Mouse (Mus musculus): ENCODE measurements around the gene Lama5.
A peak's percentile ranks its signal among the peaks of the same experiment; 100 is the strongest.

Lama5 gene

DNA sequence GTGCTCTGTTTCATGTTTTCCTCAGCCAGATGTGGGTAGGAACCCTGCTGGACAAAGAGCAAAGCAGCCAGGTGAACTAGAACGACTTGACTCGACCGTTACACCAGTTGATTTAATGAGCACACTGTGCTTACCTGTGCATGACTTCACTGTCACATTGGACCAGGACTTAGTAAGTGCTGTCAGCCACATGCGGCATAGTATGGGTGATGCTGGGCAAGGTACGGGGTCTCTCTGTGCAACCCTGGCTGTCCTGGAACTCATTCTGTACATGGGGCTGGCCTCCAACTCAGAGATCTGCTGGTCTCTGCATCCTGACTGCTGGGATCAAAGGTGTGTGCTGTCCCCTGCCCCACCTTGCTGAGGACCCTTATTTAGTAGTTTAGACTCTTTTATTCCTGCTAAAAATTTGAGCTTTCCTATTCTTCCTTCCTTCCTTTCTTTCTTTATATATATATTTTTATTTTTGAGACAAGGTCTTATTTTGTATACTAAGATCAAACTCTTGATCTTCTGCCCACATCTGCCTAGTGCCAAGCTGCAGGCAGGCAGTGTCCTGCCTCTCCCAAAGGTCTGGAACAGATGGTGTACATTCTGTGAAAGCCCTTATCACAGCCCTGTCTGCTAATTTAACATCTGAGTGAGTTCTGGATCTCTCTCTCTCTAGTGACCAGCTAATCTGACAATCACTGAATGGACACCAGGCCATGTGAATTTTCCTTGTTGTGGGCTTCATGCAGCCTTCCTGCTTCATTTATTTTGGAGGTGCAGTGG, 29.0 kb upstream of the Lama5 start:
- DNase-seq (ENCODE audit: low spot score in 2 of 2), result no peak

DNA sequence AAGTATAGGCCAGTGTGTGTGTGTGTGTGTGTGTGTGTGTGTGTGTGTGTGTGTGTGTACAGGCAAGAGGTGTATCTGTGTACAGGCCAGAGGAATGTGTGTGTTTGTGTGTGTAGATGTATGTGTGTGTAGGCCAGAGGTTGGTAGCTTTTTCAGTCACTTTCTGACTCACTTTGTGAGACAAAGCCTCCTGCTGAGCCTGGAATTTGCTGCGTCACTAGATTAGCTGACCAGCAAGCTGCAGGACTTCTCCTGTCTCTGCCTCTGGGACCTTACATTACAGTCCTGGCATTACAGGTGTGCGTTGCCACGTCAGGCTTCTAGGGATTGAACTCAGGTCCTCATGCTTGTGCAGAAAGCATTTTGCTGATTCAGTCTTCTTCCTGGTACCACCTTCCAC, 26.2 kb upstream of the Lama5 start:
- no peak for DNase-seq (ENCODE audit: low spot score in 2 of 2)

DNA sequence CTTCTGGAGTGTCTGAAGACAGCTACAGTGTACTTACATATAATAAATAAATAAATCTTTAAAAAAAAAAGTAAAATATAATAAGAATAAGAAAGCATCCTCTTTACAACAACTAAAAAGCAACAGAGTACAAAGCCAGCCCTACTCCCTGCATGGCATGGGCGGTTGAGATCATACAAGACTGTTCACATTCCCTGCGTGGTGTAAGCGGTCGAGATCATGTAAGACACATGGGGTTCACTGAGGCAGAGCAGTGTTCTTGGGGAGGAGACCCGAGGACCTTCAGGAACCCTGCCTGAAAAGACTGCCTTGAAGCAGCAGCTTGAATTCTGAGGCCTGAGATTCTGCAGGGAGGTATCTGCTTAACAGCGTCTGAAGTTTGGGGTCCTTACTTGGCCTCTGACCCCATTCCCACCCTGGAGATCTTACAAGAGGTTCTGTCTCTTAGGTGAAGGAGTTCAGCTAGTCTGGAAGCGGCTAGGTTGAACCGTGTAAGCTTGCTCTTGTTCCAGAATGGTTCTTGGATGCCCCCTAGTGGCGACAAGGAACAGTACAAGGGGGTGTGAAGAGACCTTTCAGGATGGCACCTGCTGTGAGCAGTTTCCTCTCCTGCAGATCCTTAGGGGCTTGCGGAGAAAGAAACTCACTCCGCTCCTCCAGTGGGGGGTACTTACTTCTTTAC, 25.4 kb upstream of the Lama5 start:
- peak; percentile 47 to 75 for DNase-seq (ENCODE audit: low spot score in 2 of 2)

DNA sequence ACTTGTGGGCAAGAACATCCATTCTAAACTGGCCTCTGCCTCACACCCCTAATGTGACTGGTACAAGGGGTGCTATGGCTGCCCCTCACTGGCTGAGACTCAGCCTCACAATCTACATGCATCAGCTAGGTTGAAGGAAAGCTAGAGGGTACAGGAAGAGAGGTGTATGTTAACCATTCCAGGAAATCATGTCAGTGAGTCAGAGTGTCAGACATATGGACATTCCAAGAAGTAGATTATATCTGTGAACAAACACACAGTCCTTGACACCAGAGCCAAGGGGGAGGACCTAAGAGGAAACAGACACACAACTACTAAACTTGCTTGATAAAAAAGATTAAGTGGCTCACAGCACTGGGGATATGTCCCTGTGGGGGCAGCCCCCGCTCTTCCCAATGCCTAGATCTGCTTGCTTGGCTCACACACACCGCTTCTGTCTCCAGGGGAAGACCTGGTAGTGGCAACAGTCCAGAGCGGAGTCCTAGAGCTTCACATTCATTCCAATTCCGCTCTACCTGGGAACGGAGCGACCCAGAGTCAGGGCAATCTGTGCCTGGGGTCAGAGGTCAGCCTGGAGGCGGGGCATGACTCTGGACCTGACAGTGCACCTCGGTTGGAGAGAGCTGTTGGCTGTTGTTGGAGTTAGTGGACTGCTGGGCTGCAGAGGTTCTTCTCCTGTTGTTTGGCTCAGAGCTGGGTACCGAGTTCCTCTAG, 23.4 kb upstream of the Lama5 start:
- DNase-seq (ENCODE audit: low spot score in 2 of 2), result no peak

DNA sequence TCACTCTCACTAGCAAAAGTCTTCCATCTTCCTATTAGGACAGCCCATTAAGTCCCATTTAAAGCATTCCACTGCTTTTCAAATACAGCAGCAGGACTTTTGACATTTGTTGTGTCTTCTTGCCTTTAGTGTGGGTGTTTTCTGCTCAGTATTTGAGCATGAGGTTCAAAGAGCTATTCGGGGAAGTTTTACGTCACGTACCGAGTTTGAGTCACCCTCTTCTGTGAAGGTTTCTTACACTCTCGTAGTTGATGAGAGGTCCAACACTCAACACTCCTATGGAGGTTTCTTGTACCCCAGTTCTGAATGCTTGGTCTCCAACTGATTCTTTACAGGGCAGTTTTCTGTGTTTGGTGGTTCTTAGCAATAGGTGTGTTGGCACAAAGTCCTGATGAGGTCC, 22.3 kb upstream of the Lama5 start:
- DNase-seq (ENCODE audit: low spot score in 2 of 2), result no peak

DNA sequence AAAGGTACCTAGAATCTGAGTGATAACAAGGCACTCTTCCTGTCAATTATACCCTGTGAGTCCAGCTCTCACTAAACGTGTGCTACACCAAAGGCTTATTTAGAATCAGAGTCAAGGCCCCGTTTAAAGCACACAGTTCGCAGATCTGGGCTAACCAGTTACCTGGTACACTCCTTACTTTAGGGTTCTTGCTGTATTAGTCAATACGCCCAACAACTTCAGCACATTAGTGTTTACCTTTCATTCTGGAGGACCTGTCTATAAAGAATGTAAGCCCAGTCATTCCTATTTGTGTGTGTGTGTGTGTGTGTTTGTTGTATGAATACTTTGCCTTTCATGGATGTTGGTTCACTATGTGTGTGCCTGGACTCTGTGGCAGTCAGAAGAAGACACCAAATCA, 17.4 kb upstream of the Lama5 start:
- no peak for DNase-seq (ENCODE audit: low spot score in 2 of 2)

DNA sequence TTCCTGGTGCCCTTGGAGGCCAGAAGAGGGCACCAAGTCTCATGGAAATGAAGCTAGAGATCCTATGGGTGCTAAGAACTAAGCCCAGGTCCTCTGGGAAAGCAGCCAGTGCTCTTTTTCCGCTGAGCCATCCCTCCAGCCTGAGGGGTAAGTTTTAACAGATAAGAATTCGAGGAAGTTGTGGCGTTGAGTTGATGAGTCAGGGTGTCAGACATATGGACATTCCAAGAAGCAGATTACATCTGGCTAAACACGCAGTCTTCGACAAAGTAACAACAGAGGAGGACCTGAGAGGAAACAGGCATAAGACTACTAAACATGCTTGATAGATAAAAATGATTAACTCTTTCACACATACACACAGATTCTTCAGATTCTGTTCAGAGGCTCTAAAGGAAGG, 12.9 kb upstream of the Lama5 start:
- DNase-seq (ENCODE audit: low spot score in 2 of 2), result no peak

DNA sequence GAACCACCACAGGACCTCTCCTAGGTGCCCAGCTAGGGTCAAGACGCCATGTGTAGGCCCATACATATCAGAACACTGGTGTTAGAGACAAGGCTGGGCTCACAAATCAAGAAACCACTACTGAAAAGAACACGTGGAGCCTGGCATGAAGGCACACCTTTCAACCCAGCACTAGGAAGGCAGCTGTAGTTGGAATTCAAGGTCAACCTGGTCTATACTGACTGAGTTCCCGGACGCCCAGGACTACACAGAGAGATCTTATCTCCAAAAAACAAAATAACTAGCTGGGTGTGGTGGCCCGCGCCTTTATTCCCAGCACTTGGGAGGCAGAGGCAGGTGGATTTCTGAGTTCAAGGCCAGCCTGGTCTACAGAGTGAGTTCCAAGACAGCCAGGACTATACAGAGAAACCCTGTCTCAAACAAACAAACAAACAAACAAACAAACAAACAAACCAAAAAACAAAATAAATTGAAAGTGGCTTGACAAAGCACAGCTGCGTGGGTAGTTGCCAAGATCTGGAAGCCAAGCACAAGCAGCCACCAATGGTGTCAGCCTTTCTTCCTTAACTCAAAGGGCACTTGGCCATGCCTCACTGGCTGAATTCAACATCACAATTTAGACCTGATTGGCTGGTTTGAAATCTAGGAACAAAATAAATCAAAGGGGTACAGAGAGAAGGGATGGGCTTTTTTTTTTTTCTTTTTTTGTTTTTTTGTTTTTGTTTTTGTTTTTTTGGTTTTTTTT, 12.1 kb upstream of the Lama5 start:
- no peak for DNase-seq (ENCODE audit: low spot score in 2 of 2)

DNA sequence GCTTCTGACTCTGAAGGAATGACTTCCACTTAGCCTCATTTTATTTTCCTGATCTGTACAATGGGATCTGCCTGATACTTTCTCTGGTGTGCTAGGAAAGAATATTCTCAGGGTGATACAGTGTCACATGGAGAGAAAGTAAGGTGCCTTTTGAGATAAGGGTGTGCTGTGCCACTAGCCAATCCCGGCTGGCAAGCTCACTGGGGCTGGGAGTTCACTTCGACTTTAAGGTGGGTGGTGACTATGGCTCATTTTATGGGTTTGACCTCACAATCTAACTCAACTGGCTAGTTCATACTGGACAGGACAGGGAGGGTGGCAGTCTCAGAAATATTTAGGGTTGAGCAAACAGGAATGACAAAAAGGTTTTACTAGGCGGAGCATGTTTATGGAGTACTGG, 11.3 kb upstream of the Lama5 start:
- DNase-seq (ENCODE audit: low spot score in 2 of 2), result no peak

DNA sequence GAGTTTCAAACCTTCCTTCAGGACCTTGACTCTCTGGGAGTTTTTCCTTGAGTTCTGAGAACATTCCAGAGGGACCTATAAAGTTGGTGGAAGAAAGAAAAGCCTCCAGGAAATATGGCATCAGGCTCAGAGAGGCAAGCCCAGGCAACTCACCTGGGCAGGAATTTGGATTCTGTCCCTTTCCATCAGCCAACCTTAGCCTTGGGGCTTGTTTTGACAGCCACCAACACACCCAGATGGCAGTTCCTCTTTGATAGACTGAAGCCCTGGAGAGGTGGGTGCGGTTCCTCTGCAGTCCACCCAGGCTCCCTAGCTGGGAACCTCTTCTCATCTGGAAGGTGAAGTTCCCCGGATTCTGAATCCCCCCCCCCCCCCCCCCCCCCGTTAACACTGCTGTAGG, 10.8 kb upstream of the Lama5 start:
- DNase-seq (ENCODE audit: low spot score in 2 of 2), result no peak

DNA sequence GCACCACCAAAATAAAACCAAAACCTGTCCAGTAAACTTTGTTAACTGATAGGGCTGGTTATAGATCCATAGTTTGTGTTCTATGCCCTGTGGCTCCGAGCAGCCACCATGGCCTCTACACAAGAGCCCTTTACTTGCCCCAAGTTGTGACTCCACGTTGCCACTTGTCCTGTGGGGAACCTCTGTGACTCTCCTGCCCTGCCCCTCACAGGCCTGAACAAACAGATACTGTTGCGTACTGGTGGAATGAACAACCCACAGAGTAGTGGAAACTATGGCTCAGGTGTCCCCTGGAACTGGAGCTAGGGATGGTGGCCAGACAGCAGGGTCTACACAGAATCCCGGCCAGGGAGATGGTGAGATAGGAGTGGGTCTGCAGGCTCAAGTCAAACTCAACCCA, 10.1 kb upstream of the Lama5 start:
- DNase-seq (ENCODE audit: low spot score in 2 of 2), result no peak

DNA sequence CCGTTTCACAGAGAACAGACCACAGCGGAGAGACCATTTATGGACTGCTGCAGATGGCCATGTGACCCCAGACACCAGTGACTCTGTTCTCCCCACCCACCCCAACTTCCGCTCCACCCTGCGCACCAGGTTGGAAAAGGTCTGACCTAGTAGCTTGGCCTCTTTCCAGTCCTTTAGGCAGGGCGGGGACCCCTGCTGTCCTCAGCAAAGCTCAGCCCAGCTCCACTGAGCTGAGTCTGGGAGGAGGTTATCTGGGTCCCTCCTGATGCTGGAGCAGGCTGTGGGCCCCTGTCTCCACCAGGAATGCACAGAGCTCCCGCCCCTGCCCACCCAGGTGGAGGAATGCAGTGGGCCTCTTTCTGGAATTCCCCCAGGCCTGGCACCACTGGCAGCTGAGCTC, 9.3 kb upstream of the Lama5 start:
- no peak for DNase-seq (ENCODE audit: low spot score in 2 of 2)

DNA sequence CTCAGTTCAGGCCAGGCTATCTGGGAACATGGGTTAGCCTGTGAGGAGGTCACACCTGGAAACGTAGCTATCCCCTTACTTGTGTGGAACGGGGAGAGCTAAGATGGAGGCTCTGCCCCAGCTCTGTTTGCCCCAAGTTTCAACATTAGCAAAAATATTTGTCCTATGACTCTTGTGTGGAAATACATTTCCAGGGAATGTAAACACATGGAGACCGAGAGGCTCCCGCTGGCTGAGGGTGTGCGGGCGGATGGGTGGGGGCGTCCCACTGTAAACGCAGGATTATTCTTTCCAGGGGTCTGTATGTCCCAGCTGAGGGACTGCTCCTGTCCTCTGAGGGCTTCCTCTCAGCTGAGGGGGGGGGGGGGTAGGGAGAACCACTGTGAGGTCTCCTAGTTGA, 8.7 kb upstream of the Lama5 start:
- DNase-seq (ENCODE audit: low spot score in 2 of 2), result no peak

DNA sequence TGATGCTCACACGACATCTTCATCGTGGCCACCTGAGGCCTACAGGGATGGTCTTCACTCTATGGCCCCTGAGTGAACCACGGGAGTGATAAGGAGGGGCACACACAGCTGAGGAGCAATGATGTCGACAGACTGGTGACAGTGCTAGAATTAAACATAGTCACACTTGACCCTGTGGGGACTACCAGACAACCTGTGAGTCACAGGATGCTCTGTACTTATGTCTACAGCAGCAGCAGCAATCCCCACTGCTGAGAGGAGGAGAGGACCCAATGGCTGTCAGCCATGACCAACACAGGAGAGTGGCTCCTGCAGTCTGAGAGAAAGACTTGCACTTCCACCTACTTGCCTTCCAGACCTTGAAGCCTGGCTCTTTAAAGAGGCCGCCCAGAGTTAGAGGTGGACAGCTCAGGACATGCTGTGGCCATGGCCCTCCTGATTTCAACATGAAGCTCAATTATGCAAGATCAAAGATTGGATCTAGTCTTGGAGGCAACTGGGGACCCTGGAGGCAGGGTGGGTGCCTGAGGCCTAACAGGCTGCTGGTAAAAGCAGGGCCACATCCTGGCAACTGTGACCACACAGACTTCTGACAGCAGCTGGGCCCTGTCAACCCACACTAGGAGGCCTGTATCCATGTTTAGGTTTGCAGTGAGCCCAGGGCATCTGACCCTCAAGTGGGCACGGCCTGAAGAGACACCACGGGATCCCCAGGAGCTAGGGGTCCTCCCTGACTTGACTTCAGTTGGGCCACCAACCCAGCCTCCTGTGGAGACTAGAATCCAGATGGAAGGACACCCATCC, 7.6 kb upstream of the Lama5 start:
- no peak for DNase-seq (ENCODE audit: low spot score in 2 of 2)

DNA sequence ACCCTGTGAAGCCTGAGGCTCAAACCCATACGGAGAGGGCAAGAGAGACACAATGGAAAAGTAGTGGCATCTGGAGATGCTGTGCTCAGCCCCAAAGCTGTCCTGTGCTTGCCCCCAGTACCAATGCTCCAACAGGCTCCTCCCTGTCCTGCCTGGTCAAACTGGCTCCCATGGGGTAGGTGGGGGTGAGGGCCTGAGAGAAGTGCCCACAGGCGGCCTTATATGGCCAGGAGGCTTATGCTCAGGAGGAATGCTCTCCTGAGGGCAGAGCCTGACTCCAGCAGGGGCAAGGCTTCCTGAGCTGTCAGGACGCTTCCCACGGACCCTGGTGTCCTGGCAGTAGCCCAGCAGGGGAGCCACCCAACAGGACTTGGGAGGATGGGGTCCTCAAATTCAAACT, 4.8 kb upstream of the Lama5 start:
- no peak for DNase-seq (ENCODE audit: low spot score in 2 of 2)

DNA sequence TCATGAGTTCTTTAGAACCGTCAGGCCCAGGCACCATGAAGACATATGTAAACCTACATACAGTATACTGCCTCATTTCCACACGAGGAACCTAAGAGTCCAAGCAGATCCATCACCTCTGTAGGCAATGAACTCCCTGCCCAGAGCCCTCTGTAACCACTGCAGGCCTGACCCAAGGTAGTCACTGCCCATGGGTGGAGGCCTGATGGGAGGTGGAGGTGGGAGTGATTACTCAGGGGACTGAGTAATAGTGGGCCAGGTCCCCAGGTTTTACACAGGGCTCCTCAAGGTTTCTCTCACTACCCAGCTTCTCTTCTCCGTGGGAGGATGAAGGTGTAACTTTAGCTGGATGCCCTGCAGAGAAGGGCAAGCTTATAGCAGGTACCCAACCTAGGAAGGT, 3.5 kb upstream of the Lama5 start:
- no peak for DNase-seq (ENCODE audit: low spot score in 2 of 2)

DNA sequence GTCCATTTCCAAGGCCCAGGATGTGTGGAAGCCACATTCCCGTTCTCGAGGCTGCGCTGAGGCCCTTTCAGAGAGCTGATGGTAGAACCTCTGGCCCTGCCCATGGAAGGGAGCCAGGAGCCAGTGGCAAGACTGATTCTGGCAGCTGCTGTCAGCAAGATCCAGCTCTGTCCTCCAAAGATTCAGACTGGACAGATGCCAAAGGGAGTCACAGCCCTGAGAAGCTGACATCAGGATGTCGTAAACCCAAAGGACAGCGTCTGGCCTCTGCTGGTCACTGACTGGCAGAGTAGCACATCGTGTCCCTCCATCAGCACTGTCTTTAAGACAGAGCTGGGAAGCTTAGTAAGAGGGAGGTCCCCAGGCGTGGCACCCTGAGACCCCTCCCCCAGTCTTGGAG, 2.9 kb upstream of the Lama5 start:
- no peak for DNase-seq (ENCODE audit: low spot score in 2 of 2)

DNA sequence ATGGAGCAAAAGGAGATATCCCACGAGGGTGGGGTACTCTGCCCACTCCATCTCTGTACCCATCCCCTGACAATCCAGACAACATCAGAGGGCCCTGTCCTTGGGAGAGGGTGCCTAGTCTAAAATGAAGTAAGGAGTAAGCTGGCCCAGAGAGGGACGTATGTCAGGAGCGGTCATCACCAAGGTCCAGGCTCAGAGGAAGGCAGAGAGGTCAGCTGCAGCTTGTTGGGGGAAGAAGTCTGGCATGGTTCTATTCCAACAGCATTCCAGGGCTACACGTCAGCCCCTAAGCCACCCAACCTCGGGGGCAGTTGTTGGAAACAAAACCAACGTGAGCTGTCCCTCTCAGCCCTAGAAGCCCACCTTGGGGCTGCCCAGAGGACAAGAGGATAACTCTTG, 2.4 kb upstream of the Lama5 start:
- no peak for DNase-seq (ENCODE audit: low spot score in 2 of 2)

DNA sequence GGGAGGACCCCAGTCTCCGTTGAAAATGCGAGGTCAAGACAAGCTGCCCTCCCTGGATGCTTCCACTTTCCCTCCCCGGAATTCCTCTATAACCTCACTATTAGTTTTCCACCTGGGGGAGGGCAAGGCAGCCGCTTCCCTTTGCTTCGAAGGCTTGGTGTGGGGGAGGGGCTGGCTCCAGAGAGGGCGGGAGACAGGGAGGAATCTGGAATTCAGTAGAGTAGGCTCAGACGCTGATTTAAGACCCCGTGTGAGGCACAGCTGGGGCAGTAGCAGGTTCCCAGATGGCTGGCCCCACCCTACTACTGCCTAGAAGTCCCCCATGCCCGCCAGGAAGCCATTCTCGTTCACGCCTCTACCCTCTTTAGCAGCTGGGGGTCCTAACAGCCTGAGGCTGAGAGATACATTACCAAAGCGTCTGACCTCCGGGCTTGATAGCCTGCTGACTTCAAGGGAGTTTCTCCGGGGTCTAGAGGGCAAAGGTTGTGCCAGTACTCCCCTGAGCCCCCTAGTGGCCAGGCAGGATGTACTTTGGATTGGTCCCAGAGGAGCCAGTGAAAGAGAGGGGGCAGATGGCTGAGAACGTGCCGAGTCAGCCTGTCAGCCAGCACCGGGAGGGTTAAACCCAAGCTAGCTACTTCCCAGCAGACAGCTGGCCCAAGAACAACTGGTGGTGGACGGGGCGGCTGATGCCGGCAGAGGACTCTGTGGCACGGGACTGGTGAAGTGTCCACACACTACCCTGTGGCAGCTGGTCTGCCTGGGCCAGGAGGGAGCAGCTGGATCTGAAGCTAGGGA, 1.8 kb upstream of the Lama5 start:
- peak in 1 of 2 experiments; percentile 45 for DNase-seq (ENCODE audit: low spot score in 2 of 2)

DNA sequence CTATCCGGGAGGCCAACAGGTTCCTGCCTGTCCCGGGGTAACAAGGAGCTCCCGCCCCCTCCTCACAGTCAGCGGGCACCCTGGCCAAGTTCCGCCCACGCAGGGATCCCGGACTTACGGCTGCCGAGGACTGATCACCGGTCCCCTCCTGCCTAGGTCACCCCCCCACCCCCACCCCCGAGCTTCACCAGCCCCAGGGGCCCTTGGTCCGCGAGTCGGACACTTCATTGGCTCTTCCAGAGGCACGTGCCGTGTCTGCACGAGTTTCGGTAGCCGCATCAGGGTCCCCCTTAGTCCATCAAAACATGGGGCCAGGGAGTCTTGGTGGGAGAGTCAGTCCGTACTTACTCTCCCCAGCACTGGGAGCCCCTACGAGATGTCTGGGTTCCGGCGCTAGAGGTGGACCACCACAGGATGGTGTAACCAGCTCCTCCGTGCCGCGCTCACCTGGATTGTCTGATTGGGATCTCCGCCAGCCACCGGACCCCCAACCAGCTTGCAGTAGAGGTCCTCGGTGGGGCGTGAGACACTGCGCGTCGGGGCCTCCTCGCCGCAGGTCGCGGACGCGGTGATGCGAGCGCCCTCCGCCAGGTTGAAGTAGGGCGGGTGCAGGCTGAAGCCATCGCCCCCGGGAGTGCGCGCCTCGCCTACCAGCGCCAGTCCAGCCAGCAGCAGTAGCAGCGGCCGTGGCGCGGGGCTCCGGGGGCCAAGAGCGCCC, 456 bp downstream of the Lama5 start:
- no peak for DNase-seq (ENCODE audit: low spot score in 2 of 2)
